In genomic region chr5:117360228-117360515, GRCm38 (mm10) we compare ENCODE assay signal across 10 mouse cellular contexts. TPM values are rescaled to one million over a fixed set of nuclear protein-coding genes. Genes with fewer than 3 reads are reported as not detected.
DNase-seq lines count a peak whose midpoint lies in the region; ATAC-seq and TF ChIP-seq lines count a peak whose summit lies in the region.
"Had no signal": no experiment of that assay in that cellular context is flagged by ENCODE, and none has a peak within 500 bp of the region (broad histone marks: within the 10 kb centered on the region; RNA-seq: fewer than 3 reads in every experiment).

No protein-coding gene starts in this region.

- peak; percentile 83 for DNase-seq in kidney, adult 11 months
- DNase-seq in kidney, adult 18-20 months: no peak
- DNase-seq in embryonic facial prominence, embryonic 14.5 days (ENCODE audit: low spot score): peak; percentile 12
- peak; percentile 52 to 75 for DNase-seq in kidney, postnatal 4 days
- DNase-seq in gastrocnemius, adult 8-10 months (ENCODE audit: low spot score in 2 of 2): no peak
- no peak for DNase-seq in right cerebral cortex, postnatal 10 days (ENCODE audit: low spot score in 2 of 2)
- no peak for DNase-seq in urinary bladder, adult 18-20 months (ENCODE audit: low spot score in 2 of 2)
- DNase-seq: cerebellum, postnatal 25 days had no signal

- H3K4me1 ChIP-seq in embryonic facial prominence, embryonic 14.5 days (ENCODE audit: control insufficient read depth, insufficient read depth, low read length): peaks cover 23% of the 10 kb centered on the region

- H3K27ac ChIP-seq in embryonic facial prominence, embryonic 14.5 days (replicated peaks; ENCODE audit: low read depth, low read length): no peak overlapping the region
- H3K27ac ChIP-seq: neural tube, embryonic 13.5 days had no signal

- WGBS in embryonic facial prominence, embryonic 14.5 days: 30% methylated on average over 13 of the region's 13 CpGs

- TF ChIP-seq POLR2A in myocyte (IDR thresholded peaks at IDR 0.05; ENCODE audit: insufficient read length, low read depth): no peak

- H3K4me3 ChIP-seq in embryonic facial prominence, embryonic 14.5 days (ENCODE audit: low read depth, low read length): no peak overlapping the region
- H3K4me3 ChIP-seq in myocyte: no peak overlapping the region
- H3K4me3 ChIP-seq: neural tube, embryonic 13.5 days had no signal

- H3K27me3 ChIP-seq in embryonic facial prominence, embryonic 14.5 days (replicated peaks; ENCODE audit: control insufficient read depth, insufficient read depth, low read length): no peaks in the 10 kb centered on the region
- H3K27me3 ChIP-seq in myocyte (ENCODE audit: control insufficient read depth, insufficient read depth, insufficient read length): no peaks in the 10 kb centered on the region
- H3K27me3 ChIP-seq: neural tube, embryonic 13.5 days had no signal

- no peak for ATAC-seq in embryonic facial prominence, embryonic 14.5 days (ENCODE audit: low read depth)

- H3K4me2 ChIP-seq in embryonic facial prominence, embryonic 14.5 days (ENCODE audit: low read depth, low read length): peak overlapping the region; percentile 28
- H3K4me2 ChIP-seq in myocyte (ENCODE audit: low read depth): peak overlapping the region; percentile 81

- no peaks in the 10 kb centered on the region for H3K9me3 ChIP-seq in embryonic facial prominence, embryonic 14.5 days (ENCODE audit: control insufficient read depth, low read length)
- H3K9me3 ChIP-seq: neural tube, embryonic 13.5 days had no signal

- H3K79me2 ChIP-seq in myocyte (ENCODE audit: control insufficient read depth, insufficient read depth): peaks cover 66% of the 10 kb centered on the region

- no peak overlapping the region for H3ac ChIP-seq in myocyte (ENCODE audit: control insufficient read depth, insufficient read length)

- no peak overlapping the region for H3K9ac ChIP-seq in embryonic facial prominence, embryonic 14.5 days (ENCODE audit: low read depth, low read length)

- peaks cover 20% of the 10 kb centered on the region for H3K36me3 ChIP-seq in embryonic facial prominence, embryonic 14.5 days (ENCODE audit: control insufficient read depth, insufficient read depth, low read length)
- H3K36me3 ChIP-seq in myocyte (ENCODE audit: control insufficient read depth, insufficient read depth): peaks cover 9% of the 10 kb centered on the region

TF ChIP-seq in myocyte, 11 proteins besides CTCF, POLR2A, EP300 and RAD21:
- no peak for TF ChIP-seq CEBPB (IDR thresholded peaks at IDR 0.05; ENCODE audit: insufficient read depth, poor library complexity, severe bottlenecking)
- no peak for TF ChIP-seq TCF3 (IDR thresholded peaks at IDR 0.05; ENCODE audit: insufficient read length, low read depth)

RNA-seq across cellular contexts. Expression of gene Wsb2, which starts 3.1 kb away (rescaled TPM):
- 88.0 and 89.6 TPM in 2 replicates for polyA plus RNA-seq in embryonic facial prominence, embryonic 14.5 days (2014; fragmentation: Nextera tagmentation; extraction: Ambion mirVana)
- 142 TPM for polyA plus RNA-seq in myocyte (2012; fragmentation: generic; extraction: Trizol)
- 100 to 1,000 TPM in 3 of 4 experiments, 10 to 100 TPM in 1; 94.3 to 146 (median 115) TPM for total RNA-seq in gastrocnemius, adult 8-10 months (2022)

RNA-seq across cellular contexts. Expression of gene Rfc5, which starts 28.7 kb away (rescaled TPM):
- 61.9 and 69.1 TPM in 2 replicates for polyA plus RNA-seq in embryonic facial prominence, embryonic 14.5 days (2014; fragmentation: Nextera tagmentation; extraction: Ambion mirVana)
- polyA plus RNA-seq in myocyte (2012; fragmentation: generic; extraction: Trizol): 13.6 TPM
- total RNA-seq in gastrocnemius, adult 8-10 months (2022): 1 to 10 TPM in 3 of 4 experiments, under 1 TPM in 1; 0.89 to 1.8 (median 1.2) TPM

RNA-seq across cellular contexts. Expression of gene Vsig10, which starts 41.3 kb away (rescaled TPM):
- 3.9 TPM in 2 replicates for polyA plus RNA-seq in embryonic facial prominence, embryonic 14.5 days (2014; fragmentation: Nextera tagmentation; extraction: Ambion mirVana)
- polyA plus RNA-seq in myocyte (2012; fragmentation: generic; extraction: Trizol): 2.2 TPM
- 1 to 10 TPM; 5.5 to 7.5 (median 6.9) TPM for total RNA-seq in gastrocnemius, adult 8-10 months (2022)

RNA-seq across cellular contexts. Expression of gene Ksr2, which starts 53.6 kb away (rescaled TPM):
- polyA plus RNA-seq in embryonic facial prominence, embryonic 14.5 days (2014; fragmentation: Nextera tagmentation; extraction: Ambion mirVana): 0.33 and 0.81 TPM in 2 replicates
- 0.02 TPM for polyA plus RNA-seq in myocyte (2012; fragmentation: generic; extraction: Trizol)
- under 1 TPM; 0.05 to 0.17 (median 0.09) TPM for total RNA-seq in gastrocnemius, adult 8-10 months (2022)

Comparison
In these comparisons a context has a peak if more than half of its experiments do, and no peak if none do; other contexts are left out.
1. DNase-seq: peak in kidney, adult 11 months (single experiment), embryonic facial prominence, embryonic 14.5 days (single experiment) and kidney, postnatal 4 days (2 of 2); none in kidney, adult 18-20 months (single experiment), gastrocnemius, adult 8-10 months (0 of 2), right cerebral cortex, postnatal 10 days (0 of 2) and urinary bladder, adult 18-20 months (0 of 2).